Mouse (Mus musculus) gastrocnemius, postnatal 36 days (tissue): Measurements from ENCODE around the gene Slc43a1. TPM values are rescaled to one million over a fixed set of nuclear protein-coding genes. Genes with fewer than 3 reads are reported as not detected.
"Not testable (repeated sequence)": the region's sequence is repeated elsewhere in the genome, so short reads cannot be mapped to it uniquely, and the experiment has no call there.

ENCODE experiments used
- DNase-seq, 2 experiments: peaks; one replicate each; pipeline ENCODE4 v3.0.0; 2022
- intact Hi-C: fragments of 180-260 bp; cut with DNase I; formaldehyde crosslinking; loops from one replicate; pipeline ENCODE4 v1.15.1; 2025
- total RNA-seq, 2 experiments: library from RNA; stranded (reverse); gene quantifications; 2 replicates each; pipeline ENCODE4 v1.2.3; 2021

Gene Slc43a1
- total RNA-seq, 2 experiments from 2014 or later = 7.6 to 19.2 TPM

GRCm38 (mm10) chr2:84887411-84888271 lies 49.0 kb downstream of the Slc43a1 start:
- DNase-seq = no peak
- intact Hi-C loops = loop anchor here (2.0 kb wide), 1 partner anchor 57 kb away; no protein-coding TSS in a partner anchor

- intact Hi-C loops = loop anchor here (2.0 kb wide), 1 partner anchor 58 kb away; no protein-coding TSS in a partner anchor
- peak in 1 of 2 experiments; percentile 67 for DNase-seq
Observed at GRCm38 (mm10) chr2:84888657-84889315, 50.1 kb downstream of the Slc43a1 start.

GRCm38 (mm10) chr2:84889316-84890044 lies 50.8 kb downstream of the Slc43a1 start:
- intact Hi-C loops = loop anchor here (2.0 kb wide), 1 partner anchor 59 kb away; no protein-coding TSS in a partner anchor

GRCm38 (mm10) chr2:84890045-84890340 lies 51.3 kb downstream of the Slc43a1 start:
- DNase-seq = peak; percentile 74 to 76
- intact Hi-C loops = no loop called here

More at GRCm38 (mm10) chr2:84889316-84890044, 50.8 kb downstream of the Slc43a1 start:
- DNase-seq = no peak

- DNase-seq = no peak
- intact Hi-C loops = no loop called here
Observed at GRCm38 (mm10) chr2:84893359-84893758, 54.7 kb downstream of the Slc43a1 start.

- intact Hi-C loops = loop anchor here (1.0 kb wide), 1 partner anchor 47 kb away; no protein-coding TSS in a partner anchor
- DNase-seq = no peak
Observed at GRCm38 (mm10) chr2:84895495-84896198, 57.0 kb downstream of the Slc43a1 start.

- DNase-seq = not testable (repeated sequence)
- intact Hi-C loops = loop anchor here (1.0 kb wide), 1 partner anchor 48 kb away; no protein-coding TSS in a partner anchor
Observed at GRCm38 (mm10) chr2:84896686-84897085, 58.0 kb downstream of the Slc43a1 start.

- no peak for DNase-seq
- intact Hi-C loops = no loop called here
Observed at GRCm38 (mm10) chr2:84912722-84913121, 74.1 kb downstream of the Slc43a1 start.

Other genes starting within 250 kb of the Slc43a1 start
- 10 to 100 TPM; 28.8 to 29.9 TPM for gene Ctnnd1, start 188.1 kb upstream of the Slc43a1 start, total RNA-seq
- gene Btbd18, start 179.8 kb upstream of the Slc43a1 start, total RNA-seq = not detected
- gene Selenoh, start 168.1 kb upstream of the Slc43a1 start, total RNA-seq = 10 to 100 TPM in 1 of 2 experiments, 1 to 10 TPM in 1; 6.8 to 13.0 TPM
- gene Gm28635, start 160.8 kb upstream of the Slc43a1 start, total RNA-seq = not detected
- 1 to 10 TPM; 5.2 to 6.7 TPM for gene Med19, start 160.4 kb upstream of the Slc43a1 start, total RNA-seq
- gene Tmx2, start 159.7 kb upstream of the Slc43a1 start, total RNA-seq = 10 to 100 TPM; 45.8 to 50.2 TPM
- gene Zdhhc5, start 123.7 kb upstream of the Slc43a1 start, total RNA-seq = 10 to 100 TPM; 57.5 to 62.2 TPM
- 1 to 10 TPM; 2.8 to 3.6 TPM for gene Clp1, start 111.5 kb upstream of the Slc43a1 start, total RNA-seq
- gene Ypel4, start 104.8 kb upstream of the Slc43a1 start, total RNA-seq = under 1 TPM; 0.35 to 0.61 TPM
- under 1 TPM in 1 of 2 experiments, not detected in 1; 0.51 TPM for gene Gm19426, start 95.2 kb upstream of the Slc43a1 start, total RNA-seq
- 10 to 100 TPM; 44.8 to 46.5 TPM for gene Serping1, start 63.4 kb upstream of the Slc43a1 start, total RNA-seq
- gene Ube2l6, start 40.0 kb upstream of the Slc43a1 start, total RNA-seq = 1 to 10 TPM; 2.6 to 3.5 TPM
- 10 to 100 TPM; 58.7 to 84.0 TPM for gene Smtnl1, start 16.2 kb upstream of the Slc43a1 start, total RNA-seq
- gene Timm10, start 11.9 kb upstream of the Slc43a1 start, total RNA-seq = 10 to 100 TPM; 39.6 to 55.9 TPM
- gene Rtn4rl2, start 47.9 kb downstream of the Slc43a1 start, total RNA-seq = under 1 TPM; 0.20 to 0.26 TPM
- gene Slc43a3, start 97.7 kb downstream of the Slc43a1 start, total RNA-seq = 10 to 100 TPM; 17.9 to 30.2 TPM
- not detected for gene Prg2, start 141.6 kb downstream of the Slc43a1 start, total RNA-seq
- gene Prg3, start 149.4 kb downstream of the Slc43a1 start, total RNA-seq = not detected
- 10 to 100 TPM; 24.4 to 28.3 TPM for gene Ssrp1, start 198.4 kb downstream of the Slc43a1 start, total RNA-seq
- under 1 TPM; 0.57 to 0.69 TPM for gene P2rx3, start 198.6 kb downstream of the Slc43a1 start, total RNA-seq
- 10 to 100 TPM; 27.2 to 29.6 TPM for gene Tnks1bp1, start 209.2 kb downstream of the Slc43a1 start, total RNA-seq